Mouse (Mus musculus) liver, embryonic 14.5 days (tissue): Measurements from ENCODE around the gene Txk. TPM values are rescaled to one million over a fixed set of nuclear protein-coding genes. Genes with fewer than 3 reads are reported as not detected.

Experiments
- ATAC-seq: fragments of 200-750 bp; cut with Nextera tagmentation; 2 replicates; pipeline ENCODE4 v1.8.0; 2017; ENCODE audit warnings: moderate number of reproducible peaks, mild to moderate bottlenecking, moderate library complexity; ENCODE audit not compliant: insufficient read depth
- DNase-seq, 3 experiments: peaks; one replicate each; pipeline ENCODE4 v3.0.0-alpha.2; 2012 to 2013; ENCODE audit warnings: low read depth in 3 of 3, low spot score in 3 of 3
- H3K27ac ChIP-seq: fragments of 300-500 bp; sonication (generic); 2 replicates; pipeline ENCODE4 v1.5.1; 2014; ENCODE audit warnings: moderate library complexity, mild to moderate bottlenecking, control low read depth, inconsistent platforms
- H3K27me3 ChIP-seq: fragments of 300-500 bp; sonication (generic); 2 replicates; pipeline ENCODE4 v1.6.1; 2014; ENCODE audit warnings: mild to moderate bottlenecking, low read length, moderate library complexity; ENCODE audit not compliant: control insufficient read depth, insufficient read depth
- H3K36me3 ChIP-seq: fragments of 300-500 bp; sonication (generic); replicated peaks from 2 replicates; pipeline ENCODE4 v1.6.1; 2014; ENCODE audit warnings: low read depth; ENCODE audit not compliant: control insufficient read depth, insufficient read depth
- H3K4me1 ChIP-seq, 2 experiments: fragments of 200-500 bp in 1 of 2; fragments of 300-500 bp in 1 of 2; sonication (generic) in 1 of 2; replicated peaks; 2 replicates each; pipeline ENCODE4 v1.6.1; 2012 to 2014; ENCODE audit warnings: antibody characterized with exemption in 1 of 2, inconsistent platforms in 1 of 2, low read length in 1 of 2; ENCODE audit not compliant: control insufficient read depth in 2 of 2, insufficient read depth in 2 of 2
- H3K4me2 ChIP-seq: fragments of 300-500 bp; sonication (generic); 2 replicates; pipeline ENCODE4 v1.6.1; 2014; ENCODE audit warnings: low read depth, mild to moderate bottlenecking, control low read depth, moderate library complexity
- H3K4me3 ChIP-seq, 2 experiments: fragments of 200-500 bp in 1 of 2; fragments of 300-500 bp in 1 of 2; sonication (generic) in 1 of 2; 2 replicates each; pipeline ENCODE4 v1.5.1; 2012 to 2014; ENCODE audit warnings: low read depth in 2 of 2, low read length in 2 of 2, mild to moderate bottlenecking in 2 of 2, control low read depth in 1 of 2, inconsistent platforms in 1 of 2, moderate library complexity in 1 of 2; ENCODE audit not compliant: insufficient read depth in 1 of 2
- H3K9ac ChIP-seq: fragments of 300-500 bp; sonication (generic); replicated peaks from 2 replicates; pipeline ENCODE4 v1.6.1; 2014; ENCODE audit warnings: mild to moderate bottlenecking, control low read depth, moderate library complexity
- H3K9me3 ChIP-seq: fragments of 300-500 bp; sonication (generic); 2 replicates; pipeline ENCODE4 v1.6.1; 2016; ENCODE audit warnings: low read length, mixed read lengths; ENCODE audit not compliant: control insufficient read depth
- CTCF ChIP-seq: IDR thresholded peaks from 2 replicates; pipeline ENCODE4 v1.5.1; 2016; ENCODE audit warnings: antibody characterized with exemption, low read depth, control low read depth
- EP300 ChIP-seq: IDR thresholded peaks from 2 replicates; pipeline ENCODE4 v1.6.1; 2016; ENCODE audit warnings: antibody characterized with exemption, low read depth
- WGBS: fragments of 180-500 bp; shearing (Covaris S2); extraction: QIAGEN DNeasy Blood & Tissue Kit; methylation state at CpG from one replicate; pipeline ENCODE4 v1.1.7; 2014; ENCODE audit not compliant: insufficient replicate concordance; 5-methylcytosine and 5-hydroxymethylcytosine counted together
- polyA plus RNA-seq, 2 experiments: library from polyadenylated mRNA; depleted of rRNA in 1 of 2; stranded (reverse) in 1 of 2; unstranded in 1 of 2; fragments of >200 nt; fragmentation: Nextera tagmentation in 1 of 2; extraction: Ambion mirVana in 1 of 2; gene quantifications; 2 replicates each; pipeline versions ENCODE4 v1.2.1 to v1.2.3; 2012 to 2014

Gene Txk
- polyA plus RNA-seq, 2 experiments: 0.01 TPM; not detected in 1

- no peak for TF ChIP-seq EP300
- no peak for TF ChIP-seq CTCF
- Histone ChIP-seq H3K9me3 (no peaks in the 10 kb centered on the region), H3K4me3 (no peak overlapping the region), H3K4me2 (no peak overlapping the region), H3K9ac (no peak overlapping the region), H3K4me1 (no peaks in the 10 kb centered on the region), H3K27ac (no peak overlapping the region), H3K27me3 (no peaks in the 10 kb centered on the region), H3K36me3 (no peaks in the 10 kb centered on the region)
- no peak for ATAC-seq
- DNase-seq: no peak
- WGBS: 59% methylated on average over 2 of the region's 2 CpGs
Measured at GRCm38 (mm10) chr5:72776595-72776994, 24.0 kb upstream of the Txk start.

- ATAC-seq (no peak), DNase-seq (no peak)
- H3K4me1 ChIP-seq: no peaks in the 10 kb centered on the region
- no peak overlapping the region for H3K4me3 ChIP-seq
- no peak overlapping the region for H3K9ac ChIP-seq
- H3K9me3 ChIP-seq: no peaks in the 10 kb centered on the region
- H3K27me3 ChIP-seq: no peaks in the 10 kb centered on the region
- WGBS: 31% methylated on average over 2 of the region's 2 CpGs
- no peaks in the 10 kb centered on the region for H3K36me3 ChIP-seq
- TF ChIP-seq CTCF (no peak), EP300 (no peak)
- H3K4me2 ChIP-seq: no peak overlapping the region
- no peak overlapping the region for H3K27ac ChIP-seq
Measured at GRCm38 (mm10) chr5:72776127-72776526, 23.6 kb upstream of the Txk start.

GRCm38 (mm10) chr5:72769841-72770240, 17.3 kb upstream of the Txk start:
- WGBS: 54% methylated on average over 6 of the region's 6 CpGs
- no peak for TF ChIP-seq CTCF
- no peak for TF ChIP-seq EP300
- Histone ChIP-seq H3K4me1 (no peaks in the 10 kb centered on the region), H3K9ac (no peak overlapping the region), H3K9me3 (no peaks in the 10 kb centered on the region), H3K4me2 (no peak overlapping the region), H3K27me3 (no peaks in the 10 kb centered on the region), H3K4me3 (no peak overlapping the region), H3K27ac (no peak overlapping the region), H3K36me3 (no peaks in the 10 kb centered on the region)
- ATAC-seq (no peak), DNase-seq (no peak)

GRCm38 (mm10) chr5:72763546-72763945, 11.0 kb upstream of the Txk start:
- no peak overlapping the region for H3K27ac ChIP-seq
- 58% methylated on average over 5 of the region's 5 CpGs for WGBS
- peaks cover 0 to 10% of the 10 kb centered on the region in 2 experiments; a peak in 2 of 4 replicates for H3K4me1 ChIP-seq
- ATAC-seq: no peak
- no peaks in the 10 kb centered on the region for H3K27me3 ChIP-seq
- H3K9me3 ChIP-seq: no peaks in the 10 kb centered on the region
- H3K9ac ChIP-seq: no peak overlapping the region
- DNase-seq: no peak
- H3K36me3 ChIP-seq: no peaks in the 10 kb centered on the region
- H3K4me3 ChIP-seq: no peak overlapping the region
- no peak overlapping the region for H3K4me2 ChIP-seq
- TF ChIP-seq CTCF (no peak), EP300 (no peak)

GRCm38 (mm10) chr5:72763025-72763424, 10.4 kb upstream of the Txk start:
- Histone ChIP-seq H3K4me3 (no peak overlapping the region), H3K27ac (no peak overlapping the region), H3K36me3 (no peaks in the 10 kb centered on the region), H3K4me1 (peaks cover 0 to 10% of the 10 kb centered on the region in 2 experiments; a peak in 2 of 4 replicates), H3K4me2 (no peak overlapping the region), H3K27me3 (no peaks in the 10 kb centered on the region), H3K9me3 (no peaks in the 10 kb centered on the region), H3K9ac (no peak overlapping the region)
- WGBS: 17% methylated on average over 3 of the region's 3 CpGs
- ATAC-seq: no peak
- no peak for DNase-seq
- TF ChIP-seq CTCF: no peak
- no peak for TF ChIP-seq EP300
